Mouse (Mus musculus): ENCODE results near the gene Ube2d1.

DNA sequence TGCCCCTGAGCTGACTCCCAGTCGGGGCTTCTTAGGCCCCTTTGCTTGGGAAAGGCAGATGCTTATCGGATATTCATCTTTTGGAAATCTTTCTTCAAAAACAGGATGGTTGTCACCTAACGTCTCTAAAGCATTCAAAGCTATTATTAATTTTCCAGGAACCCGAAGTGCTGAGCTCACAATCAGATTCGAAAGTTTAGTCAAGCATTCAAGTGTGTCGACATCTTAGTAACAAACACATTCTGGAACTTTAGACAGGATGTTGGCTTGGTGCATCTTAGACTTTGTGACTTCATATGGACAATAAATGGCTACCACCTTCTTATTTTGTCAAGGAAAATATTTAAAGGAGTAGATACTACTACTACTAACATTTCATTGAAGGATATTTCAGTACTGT, 43.3 kb upstream of the Ube2d1 start:
- no peak for TF ChIP-seq CTCF (IDR thresholded peaks at IDR 0.05; ENCODE audit: borderline replicate concordance, extremely low read depth, insufficient read depth, insufficient read length)
- no peak for TF ChIP-seq POLR2A (IDR thresholded peaks at IDR 0.05; ENCODE audit: borderline replicate concordance, extremely low read depth, insufficient read depth, insufficient read length, poor library complexity, severe bottlenecking)

All from brain, embryonic 14.5 days (tissue).